Mouse (Mus musculus): ENCODE measurements at regions not wholly inside any gene's neighbourhood (a gene's known extent, or its start where the extent isn't known, plus 50 kb on each side); places are given as distances from the start of the nearest gene placed in this dataset.

DNA sequence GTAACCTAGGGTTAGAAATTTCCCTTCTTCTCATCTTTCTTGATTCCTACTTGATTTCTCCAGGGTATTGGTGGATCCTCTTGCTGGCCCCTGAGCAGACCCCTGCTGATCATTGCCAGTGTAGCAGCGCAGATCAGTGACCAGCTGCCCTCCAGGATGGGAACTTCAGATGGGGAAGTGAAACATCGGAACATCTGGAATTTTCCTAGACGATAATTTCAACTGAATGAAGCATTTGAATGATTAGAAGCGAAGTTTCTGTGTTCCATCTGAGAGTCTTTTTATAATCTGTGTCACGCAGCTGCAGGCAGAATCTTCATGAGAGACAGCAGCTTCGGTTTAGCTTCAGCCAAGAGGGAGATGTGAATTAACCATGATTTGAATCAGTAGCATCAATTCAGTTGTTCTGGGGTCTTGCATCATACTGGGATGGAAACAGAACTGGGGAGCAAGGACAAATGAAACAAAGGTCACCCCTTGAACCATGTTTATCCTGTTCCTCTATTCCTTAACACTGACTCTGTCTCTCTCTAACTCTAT lies 57.8 kb upstream of the Ddit4l start:
- no peak for DNase-seq (ENCODE audit: low spot score)

- DNase-seq (ENCODE audit: low spot score): no peak
Measured at GRCm38 (mm10) chr3:137564282-137564681, 57.1 kb upstream of the Ddit4l start.

- DNase-seq (ENCODE audit: low spot score): no peak
Measured at GRCm38 (mm10) chr3:137568580-137569313, 52.7 kb upstream of the Ddit4l start.
